Mouse (Mus musculus) CH12.LX (cell line): ENCODE data around the gene Fam221b. TPM values are rescaled to one million over a fixed set of nuclear protein-coding genes. Genes with fewer than 3 reads are reported as not detected.

Source experiments
- DNase-seq: peaks from one replicate; pipeline ENCODE4 v3.0.0-alpha.2; 2013; ENCODE audit errors: extremely low read depth
- H3K27ac ChIP-seq: 2 replicates; pipeline ENCODE4 v1.5.1; 2012; ENCODE audit warnings: low read depth, mild to moderate bottlenecking, control low read depth, moderate library complexity; ENCODE audit not compliant: insufficient read depth
- H3K27me3 ChIP-seq: replicated peaks from 2 replicates; pipeline ENCODE3; 2012; ENCODE audit warnings: inconsistent platforms
- H3K36me3 ChIP-seq, 2 experiments: replicated peaks in 1 of 2; 2 replicates each; pipeline versions ENCODE3 to v1.6.1; 2012; ENCODE audit warnings: inconsistent platforms in 1 of 2, low read length in 1 of 2, mild to moderate bottlenecking in 1 of 2, mixed read lengths in 1 of 2, moderate library complexity in 1 of 2; ENCODE audit not compliant: control insufficient read depth in 1 of 2, insufficient read depth in 1 of 2
- H3K4me1 ChIP-seq, 2 experiments: 2 replicates each; pipeline ENCODE4 v1.6.1; 2012; ENCODE audit warnings: inconsistent platforms in 1 of 2, moderate library complexity in 1 of 2; ENCODE audit not compliant: insufficient read depth in 2 of 2, control insufficient read depth in 1 of 2
- H3K4me2 ChIP-seq: 2 replicates; pipeline ENCODE4 v1.6.1; 2012; ENCODE audit warnings: low read depth, mild to moderate bottlenecking, control low read depth; ENCODE audit not compliant: poor library complexity, insufficient read depth, severe bottlenecking
- H3K4me3 ChIP-seq, 3 experiments: fragments of 150-350 bp in 1 of 3; sonication (generic) in 1 of 3; replicated peaks in 1 of 3; 2 replicates each; pipeline versions ENCODE3 to v1.5.1; 2011 to 2012; ENCODE audit warnings: low read depth in 2 of 3, low read length in 2 of 3, mild to moderate bottlenecking in 2 of 3, moderate library complexity in 2 of 3, control low read depth in 1 of 3, improper control_type of control experiment in 1 of 3, inconsistent platforms in 1 of 3, mixed read lengths in 1 of 3; ENCODE audit not compliant: poor library complexity in 1 of 3
- H3K79me2 ChIP-seq: replicated peaks from 2 replicates; pipeline ENCODE4 v1.6.1; 2012; ENCODE audit warnings: mild to moderate bottlenecking, moderate library complexity; ENCODE audit not compliant: control insufficient read depth, poor library complexity, insufficient read depth, severe bottlenecking; ENCODE audit errors: extremely low read depth
- H3K9ac ChIP-seq: 2 replicates; pipeline ENCODE4 v1.6.1; 2012; ENCODE audit warnings: low read depth, mild to moderate bottlenecking, control low read depth, moderate library complexity; ENCODE audit not compliant: insufficient read depth
- H3K9me3 ChIP-seq: replicated peaks from 2 replicates; pipeline ENCODE3; 2012; ENCODE audit warnings: low read length, inconsistent platforms, mixed read lengths
- BHLHE40 ChIP-seq: IDR thresholded peaks from 2 replicates; pipeline ENCODE4 v1.6.1; 2011; ENCODE audit warnings: mild to moderate bottlenecking, low read depth, low read length, improper control_type of control experiment
- CHD1 ChIP-seq: IDR thresholded peaks from 2 replicates; pipeline ENCODE4 v1.6.1; 2012; ENCODE audit warnings: low read depth, low read length, improper control_type of control experiment, inconsistent platforms
- CHD2 ChIP-seq: IDR thresholded peaks from 2 replicates; pipeline ENCODE4 v1.6.1; 2011; ENCODE audit warnings: low read length, improper control_type of control experiment
- E2F4 ChIP-seq: IDR thresholded peaks from 2 replicates; pipeline ENCODE4 v1.6.1; 2011; ENCODE audit warnings: low read depth, low read length, improper control_type of control experiment; ENCODE audit not compliant: insufficient replicate concordance
- EP300 ChIP-seq: IDR thresholded peaks from 2 replicates; pipeline ENCODE4 v1.6.1; 2011; ENCODE audit warnings: low read length, improper control_type of control experiment
- ETS1 ChIP-seq: conservative IDR thresholded peaks from 2 replicates; pipeline ENCODE4 v1.6.1; 2012; ENCODE audit warnings: low read depth, mild to moderate bottlenecking, inconsistent platforms, low read length, improper control_type of control experiment, moderate library complexity
- HCFC1 ChIP-seq: IDR thresholded peaks from 2 replicates; pipeline ENCODE4 v1.6.1; 2012; ENCODE audit warnings: low read depth, mild to moderate bottlenecking, inconsistent platforms, low read length, improper control_type of control experiment
- IRF4 ChIP-seq: IDR thresholded peaks from 2 replicates; pipeline ENCODE4 v1.6.1; 2014; ENCODE audit warnings: low read depth, mild to moderate bottlenecking, inconsistent platforms, low read length, improper control_type of control experiment
- KAT2A ChIP-seq: IDR thresholded peaks from 2 replicates; pipeline ENCODE4 v1.6.1; 2012; ENCODE audit warnings: low read length, improper control_type of control experiment, inconsistent platforms; ENCODE audit not compliant: insufficient replicate concordance
- MAFK ChIP-seq: IDR thresholded peaks from 2 replicates; pipeline ENCODE4 v1.6.1; 2011; ENCODE audit warnings: low read length, improper control_type of control experiment; ENCODE audit not compliant: insufficient replicate concordance
- MAX ChIP-seq: IDR thresholded peaks from 2 replicates; pipeline ENCODE4 v1.6.1; 2011; ENCODE audit warnings: low read length, improper control_type of control experiment
- MXI1 ChIP-seq: IDR thresholded peaks from 2 replicates; pipeline ENCODE4 v1.6.1; 2011; ENCODE audit warnings: mild to moderate bottlenecking, low read depth, low read length, improper control_type of control experiment
- POLR2AphosphoS2 ChIP-seq: IDR thresholded peaks from 2 replicates; pipeline ENCODE4 v1.6.1; 2011; ENCODE audit warnings: low read depth, low read length, improper control_type of control experiment
- RAD21 ChIP-seq: IDR thresholded peaks from 2 replicates; pipeline ENCODE4 v1.6.1; 2011; ENCODE audit warnings: low read depth, mild to moderate bottlenecking, low read length, improper control_type of control experiment, moderate library complexity
- SIN3A ChIP-seq: IDR thresholded peaks from 2 replicates; pipeline ENCODE4 v1.6.1; 2012; ENCODE audit warnings: low read length, improper control_type of control experiment, inconsistent platforms
- SMC3 ChIP-seq: IDR thresholded peaks from 2 replicates; pipeline ENCODE4 v1.6.1; 2011; ENCODE audit warnings: low read depth, low read length, improper control_type of control experiment
- TCF12 ChIP-seq: IDR thresholded peaks from 2 replicates; pipeline ENCODE4 v1.6.1; 2014; ENCODE audit warnings: low read depth, mild to moderate bottlenecking, inconsistent platforms, low read length, improper control_type of control experiment
- USF1 ChIP-seq: IDR thresholded peaks from 2 replicates; pipeline ENCODE4 v1.6.1; 2014; ENCODE audit warnings: low read depth, mild to moderate bottlenecking, inconsistent platforms, low read length, improper control_type of control experiment
- ZC3H11A ChIP-seq: IDR thresholded peaks from 2 replicates; pipeline ENCODE4 v1.6.1; 2012; ENCODE audit warnings: low read depth, mild to moderate bottlenecking, inconsistent platforms, low read length, improper control_type of control experiment
- ZKSCAN1 ChIP-seq: IDR thresholded peaks from 2 replicates; pipeline ENCODE4 v1.6.1; 2012; ENCODE audit warnings: low read depth, inconsistent platforms, low read length, improper control_type of control experiment, borderline replicate concordance
- ZMIZ1 ChIP-seq: IDR thresholded peaks from 2 replicates; pipeline ENCODE4 v1.6.1; 2012; ENCODE audit warnings: low read depth, mild to moderate bottlenecking, inconsistent platforms, low read length, improper control_type of control experiment
- ZNF384 ChIP-seq: IDR thresholded peaks from 2 replicates; pipeline ENCODE4 v1.6.1; 2012; ENCODE audit warnings: low read depth, low read length, improper control_type of control experiment, inconsistent platforms
- dilution Hi-C: fragments of 300-500 bp; cut with MboI; formaldehyde crosslinking; loops from 2 replicates; pipeline ENCODE4 v1.14.3; 2020; ENCODE audit warnings: low sequenced_read_pairs; ENCODE audit not compliant: extremely low pct_unique_long_range_greater_than_20kb, extremely low pct_ligation_motif_present
- in situ Hi-C: fragments of 300-500 bp; cut with MboI; formaldehyde crosslinking; loops from 3 replicates; pipeline ENCODE4 v1.14.3; 2019; ENCODE audit warnings: low sequenced_read_pairs, low pct_ligation_motif_present, low pct_unique_long_range_greater_than_20kb, mixed read lengths
- polyA plus RNA-seq: library from polyadenylated mRNA; unstranded; fragments of >175 nt; gene quantifications from 2 replicates; pipeline ENCODE4 v1.2.1, GENCODE M21; 2012; ENCODE audit warnings: low read depth; ENCODE audit not compliant: insufficient read length
- total RNA-seq, 2 experiments: library from RNA; depleted of rRNA; stranded (reverse); fragments of 300-350 nt in 1 of 2; fragments of >200 nt in 1 of 2; gene quantifications; 2 replicates each; pipeline ENCODE4 v1.2.3; 2012 to 2014

Fam221b gene
- total and polyA plus RNA-seq, 3 experiments, result 0.07 to 6.3 TPM; not detected in 1

DNA sequence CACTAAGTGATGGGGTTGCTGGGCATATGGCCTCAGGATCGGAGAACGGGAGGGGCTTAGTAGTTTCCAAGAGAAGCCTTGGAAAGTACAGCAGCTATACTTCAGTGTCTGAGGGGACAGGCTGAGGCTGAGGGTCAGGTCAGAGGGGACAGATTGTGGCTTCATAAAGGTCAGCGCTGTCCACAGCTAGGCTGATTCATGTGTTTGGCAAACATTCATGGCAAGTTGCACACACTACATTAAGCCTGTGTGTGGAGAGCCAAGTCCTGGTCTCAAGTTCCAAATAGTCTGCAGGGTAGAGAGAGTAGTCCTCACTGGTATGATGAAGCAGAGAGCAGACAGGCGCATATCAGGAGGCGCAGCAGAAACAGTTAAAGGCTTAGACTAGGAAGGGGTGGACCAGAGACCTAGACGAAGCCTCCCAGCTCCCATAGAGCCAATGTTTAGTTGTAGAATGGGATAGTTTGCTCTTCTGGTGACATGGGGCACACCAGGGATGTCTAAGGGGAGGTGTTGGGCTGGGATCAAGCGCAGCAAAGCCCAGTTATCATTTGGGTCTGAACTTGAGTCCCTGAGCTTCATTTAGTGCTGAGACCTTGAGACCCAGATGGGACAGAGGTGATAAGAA, 10.6 kb upstream of the Fam221b start:
- dilution Hi-C loops (no loop called here), in situ Hi-C loops (no loop called here)
- H3K27ac ChIP-seq, result no peak overlapping the region
- no peak for DNase-seq
- peaks cover 93% of the 10 kb centered on the region for H3K27me3 ChIP-seq
- no peaks in the 10 kb centered on the region for H3K79me2 ChIP-seq
- H3K4me1 ChIP-seq, result no peaks in the 10 kb centered on the region
- no peak overlapping the region for H3K4me2 ChIP-seq
- no peak for TF ChIP-seq CHD2
- no peak for TF ChIP-seq ZNF384
- TF ChIP-seq TCF12, result no peak
- TF ChIP-seq MXI1, result no peak
- no peak for TF ChIP-seq BHLHE40
- TF ChIP-seq, all 38 proteins: peak for 0
- H3K36me3 ChIP-seq, result no peaks in the 10 kb centered on the region
- no peaks in the 10 kb centered on the region for H3K9me3 ChIP-seq
- H3K4me3 ChIP-seq, result no peak overlapping the region
- no peak overlapping the region for H3K9ac ChIP-seq

DNA sequence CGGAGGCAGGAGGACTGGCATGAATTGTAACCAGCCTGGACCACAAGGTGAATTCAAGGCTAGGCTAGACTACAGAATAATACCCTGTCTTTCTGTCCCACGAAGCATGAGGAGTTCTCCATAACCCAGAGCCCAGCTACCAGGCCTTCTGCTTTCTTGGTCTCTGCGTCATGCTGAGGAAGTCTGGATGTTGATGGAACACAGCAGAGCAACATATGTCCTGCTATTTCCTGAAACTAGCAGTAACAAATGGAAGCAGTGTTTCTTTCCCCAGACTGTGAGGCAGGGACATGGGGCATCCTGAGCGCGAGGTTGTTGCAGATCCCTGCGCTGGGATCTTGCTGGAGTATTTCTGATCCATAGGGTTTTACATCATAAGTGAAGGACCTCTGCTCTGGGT, 9.6 kb upstream of the Fam221b start:
- dilution Hi-C loops, result no loop called here

DNA sequence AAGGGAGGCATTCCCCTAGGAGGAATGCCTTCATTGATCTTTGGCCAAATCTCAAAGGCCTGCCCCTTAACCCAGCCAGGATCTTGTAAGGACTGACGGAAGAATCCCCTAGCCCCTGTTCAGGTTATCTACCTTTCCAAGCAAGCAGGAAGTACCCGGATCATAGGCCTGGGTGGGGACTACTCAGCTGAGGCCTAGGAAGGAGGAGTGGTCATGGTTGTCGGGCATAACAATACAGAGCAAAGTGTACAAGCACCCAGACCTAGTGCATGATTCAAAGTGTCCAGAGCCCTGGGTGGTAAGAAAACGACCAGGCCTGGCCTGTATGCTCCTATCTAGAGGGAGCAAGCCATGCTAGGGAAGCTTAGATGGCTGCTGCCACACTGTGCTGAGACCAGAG, 6.7 kb upstream of the Fam221b start:
- H3K27me3 ChIP-seq, result peaks cover 93% of the 10 kb centered on the region
- no peak for DNase-seq
- H3K4me1 ChIP-seq, result no peaks in the 10 kb centered on the region
- no peak overlapping the region for H3K27ac ChIP-seq
- H3K9me3 ChIP-seq, result no peaks in the 10 kb centered on the region
- no peaks in the 10 kb centered on the region for H3K79me2 ChIP-seq
- TF ChIP-seq ETS1 (no peak), E2F4 (no peak), MAX (no peak), CHD1 (no peak), ZC3H11A (no peak), IRF4 (no peak), MAFK (no peak), HCFC1 (no peak), POLR2AphosphoS2 (no peak), SMC3 (no peak), ZMIZ1 (no peak)
- H3K4me2 ChIP-seq, result no peak overlapping the region
- in situ Hi-C loops (no loop called here), dilution Hi-C loops (no loop called here)
- no peaks in the 10 kb centered on the region for H3K36me3 ChIP-seq
- no peak overlapping the region for H3K4me3 ChIP-seq
- H3K9ac ChIP-seq, result no peak overlapping the region

More for the DNA sequence above, 9.6 kb upstream of the Fam221b start:
- no peak for TF ChIP-seq ZNF384
- TF ChIP-seq RAD21, result no peak
- TF ChIP-seq IRF4, result no peak
- no peak for TF ChIP-seq ZMIZ1
- no peak for TF ChIP-seq USF1
- no peak for TF ChIP-seq SIN3A
- TF ChIP-seq MAFK, result no peak
- TF ChIP-seq ETS1, result no peak
- TF ChIP-seq KAT2A, result no peak
- TF ChIP-seq EP300, result no peak
- TF ChIP-seq ZKSCAN1, result no peak
- TF ChIP-seq ZC3H11A, result no peak
- TF ChIP-seq MAX, result no peak
- no peak for TF ChIP-seq POLR2AphosphoS2
- no peak overlapping the region for H3K4me3 ChIP-seq
- H3K27me3 ChIP-seq, result peaks cover 93% of the 10 kb centered on the region
- no peaks in the 10 kb centered on the region for H3K79me2 ChIP-seq
- no peak for DNase-seq
- no peaks in the 10 kb centered on the region for H3K36me3 ChIP-seq
- H3K4me2 ChIP-seq, result no peak overlapping the region
- H3K9ac ChIP-seq, result no peak overlapping the region
- H3K9me3 ChIP-seq, result no peaks in the 10 kb centered on the region
- in situ Hi-C loops, result no loop called here
- H3K27ac ChIP-seq, result no peak overlapping the region
- no peaks in the 10 kb centered on the region for H3K4me1 ChIP-seq
